Mouse (Mus musculus): Measurements from ENCODE around the gene Zfp317. TPM values are rescaled to one million over a fixed set of nuclear protein-coding genes. Genes with fewer than 3 reads are reported as not detected.
"Not testable (repeated sequence)": the region's sequence is repeated elsewhere in the genome, so short reads cannot be mapped to it uniquely, and the experiment has no call there.

The Zfp317 gene
- 10 to 100 TPM; 13.4 to 14.6 TPM for total RNA-seq (2021)

DNA sequence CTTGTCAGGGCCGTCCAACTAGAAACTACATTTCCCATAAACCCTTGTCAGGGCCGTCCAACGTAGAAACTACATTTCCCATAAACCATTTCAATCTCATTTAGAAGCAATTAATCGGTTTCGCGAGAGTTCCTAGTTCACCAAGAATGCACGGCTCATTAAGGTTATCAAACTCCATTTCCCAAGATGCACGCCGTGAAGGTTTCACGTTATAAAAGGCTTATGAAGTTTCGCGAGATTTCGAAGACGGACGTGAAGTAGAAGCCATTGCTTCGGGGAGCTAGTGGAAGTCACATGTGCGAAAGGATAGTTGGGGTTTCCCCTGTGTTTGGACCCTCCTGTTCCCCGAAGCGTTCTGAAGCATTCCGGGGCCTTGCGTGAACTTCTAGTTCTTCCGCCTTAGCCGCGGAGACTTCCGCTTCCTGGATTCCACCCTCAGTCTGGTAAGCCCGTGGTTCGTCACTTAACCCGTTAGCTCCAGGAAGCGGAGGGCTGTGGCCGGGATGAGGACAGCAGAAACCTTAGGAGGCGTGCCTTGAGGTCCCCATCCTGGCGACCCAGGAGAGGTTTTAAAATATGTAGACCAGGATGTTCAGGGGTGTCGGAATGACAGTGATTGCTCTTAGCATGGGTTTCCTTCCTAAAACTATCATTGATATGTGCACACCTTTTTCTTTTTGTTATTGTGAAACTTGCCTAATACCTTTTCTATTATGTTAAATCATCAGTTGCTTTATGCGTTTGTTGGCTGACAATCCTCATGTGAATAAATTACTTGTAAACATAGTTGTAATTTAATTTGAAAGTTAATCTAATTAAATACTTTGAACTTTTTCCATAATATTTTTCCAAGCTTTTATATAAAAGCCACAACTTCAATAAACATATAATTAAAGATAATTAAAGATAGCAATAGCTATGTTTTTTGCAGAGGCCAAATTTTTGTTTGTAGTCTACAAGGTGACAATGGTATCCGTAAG, at the start of gene Zfp317:
Gene Zfp317 (plus strand): TSS at position 260 of the 980 bp plus-strand sequence.
- intact Hi-C loops (cut with DNase I) = no loop called here
- DNase-seq (ENCODE audit: low spot score) = peak; percentile 85

DNA sequence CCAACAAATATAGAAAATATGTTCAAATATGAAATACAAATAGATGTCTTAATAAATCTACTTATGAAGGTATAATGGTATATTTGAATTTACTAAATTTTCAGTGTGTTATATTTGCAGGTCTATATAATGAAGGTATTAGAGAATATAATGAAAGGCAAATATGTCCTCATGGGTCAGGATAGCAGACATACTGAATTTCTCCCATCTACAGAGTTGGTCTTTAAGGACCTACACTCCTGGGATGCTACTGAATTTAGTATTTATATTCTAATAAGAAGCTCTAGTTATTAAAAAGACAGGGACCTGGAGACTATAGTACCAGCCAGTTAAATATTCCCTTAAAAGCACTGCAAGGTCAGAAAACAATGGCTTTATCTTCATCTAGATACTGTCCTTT, 39.6 kb upstream of the Zfp317 start, which contains the start of gene Olfr855:
Gene Olfr855 (plus strand): TSS at position 301 of the 400 bp plus-strand sequence.
- DNase-seq (ENCODE audit: low spot score) = no peak
- intact Hi-C loops (cut with DNase I) = no loop called here

DNA sequence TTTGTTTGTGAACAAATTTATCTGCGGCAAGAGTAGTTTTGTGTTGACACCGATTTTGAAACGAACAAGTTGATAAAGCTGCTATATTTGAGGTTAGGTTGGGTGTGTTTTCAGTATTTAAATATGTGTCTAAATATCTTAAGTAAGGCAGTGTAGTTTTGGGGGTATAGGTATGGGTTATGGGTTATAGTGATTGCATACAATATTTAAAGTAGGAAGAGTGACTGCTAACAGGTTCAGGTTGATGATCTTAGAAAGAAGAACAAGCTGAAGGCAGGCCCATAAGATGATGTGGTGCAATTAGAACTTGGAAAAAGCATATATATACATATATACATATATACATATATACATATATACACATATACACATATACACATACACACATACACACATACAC, 605 bp upstream of the Zfp317 start:
- intact Hi-C loops (cut with DNase I) = no loop called here
- no peak for DNase-seq (ENCODE audit: low spot score)

DNA sequence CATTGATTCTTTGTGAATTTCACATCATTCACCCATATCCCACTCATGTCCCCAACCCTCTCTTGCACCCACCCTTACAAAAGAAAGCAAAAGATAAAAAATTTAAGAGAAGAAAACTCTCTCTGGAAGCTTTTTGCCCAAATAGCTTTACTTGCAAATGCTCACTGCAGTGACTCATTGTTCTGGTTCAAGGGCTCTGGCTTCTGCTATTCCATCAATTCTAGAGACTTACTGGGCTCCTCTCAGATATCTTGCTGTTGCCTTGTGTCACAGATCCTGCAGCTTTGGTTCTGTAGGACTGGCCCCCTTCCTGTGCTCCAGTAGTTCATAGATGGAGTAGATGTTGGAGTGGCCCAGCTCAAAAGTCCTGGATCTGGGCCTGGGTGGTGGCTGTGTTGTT, 7.7 kb downstream of the Zfp317 start:
- intact Hi-C loops (cut with DNase I) = no loop called here
- no peak for DNase-seq (ENCODE audit: low spot score)

DNA sequence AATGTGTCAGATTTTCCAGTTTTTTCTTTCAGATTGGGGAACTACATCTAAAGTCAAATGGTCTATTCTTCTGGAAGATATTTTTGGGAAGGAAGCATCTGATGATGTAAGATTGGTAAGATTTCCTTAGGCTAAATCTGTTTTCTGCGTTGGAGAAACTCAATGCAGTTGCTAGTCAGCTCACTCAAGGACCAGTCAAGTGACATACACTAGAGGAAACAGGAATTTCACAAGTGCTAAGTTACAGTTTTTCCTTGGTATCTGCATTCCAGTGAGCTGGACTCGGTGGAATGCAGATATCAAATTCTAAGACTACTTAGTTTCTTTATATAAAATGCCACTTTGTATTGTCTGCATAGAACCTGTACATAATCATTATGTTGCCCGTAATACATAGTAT, 23.3 kb downstream of the Zfp317 start:
- DNase-seq (ENCODE audit: low spot score) = no peak
- intact Hi-C loops (cut with DNase I) = no loop called here

DNA sequence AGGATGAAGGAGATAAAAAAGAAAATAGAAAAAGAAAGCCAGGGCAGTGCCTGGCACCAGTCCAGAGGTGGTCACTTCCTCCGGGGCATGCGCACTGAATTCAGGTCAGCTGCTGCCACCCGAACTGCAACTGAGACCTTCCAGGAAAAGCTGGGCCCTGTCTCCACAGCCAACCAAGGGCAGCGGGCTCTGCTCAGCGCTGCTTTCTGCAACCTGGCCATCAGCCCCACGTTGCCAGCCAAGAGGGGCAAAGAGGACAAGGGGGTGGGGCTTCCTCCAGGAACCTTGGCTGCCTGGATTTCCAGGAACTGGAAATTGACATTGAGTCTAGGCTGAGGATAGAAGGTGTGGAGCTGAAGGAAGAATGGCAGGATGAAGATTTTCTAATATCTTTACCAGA, 68.4 kb downstream of the Zfp317 start:
- intact Hi-C loops (cut with DNase I) = no loop called here
- no peak for DNase-seq (ENCODE audit: low spot score)

DNA sequence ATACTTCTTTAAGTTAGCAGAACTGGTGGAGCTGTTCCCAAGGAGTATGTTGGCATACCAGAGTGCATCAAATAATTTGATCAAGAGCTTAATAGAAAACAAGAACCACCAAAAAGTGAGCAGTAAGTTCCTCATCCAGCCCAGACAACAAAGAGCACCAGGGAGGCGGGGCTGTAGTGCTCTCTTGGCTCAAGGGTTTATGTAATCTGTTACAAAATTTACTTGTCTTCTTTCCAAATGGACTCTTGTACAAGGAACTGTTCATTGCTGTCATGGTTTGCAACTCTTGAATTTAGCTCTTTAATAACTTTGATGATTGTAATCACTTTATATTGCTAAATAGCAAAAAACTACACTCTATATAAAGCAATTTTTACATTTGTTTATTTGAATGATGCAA, 69.5 kb downstream of the Zfp317 start:
- intact Hi-C loops (cut with DNase I) = no loop called here
- DNase-seq (ENCODE audit: low spot score) = no peak

DNA sequence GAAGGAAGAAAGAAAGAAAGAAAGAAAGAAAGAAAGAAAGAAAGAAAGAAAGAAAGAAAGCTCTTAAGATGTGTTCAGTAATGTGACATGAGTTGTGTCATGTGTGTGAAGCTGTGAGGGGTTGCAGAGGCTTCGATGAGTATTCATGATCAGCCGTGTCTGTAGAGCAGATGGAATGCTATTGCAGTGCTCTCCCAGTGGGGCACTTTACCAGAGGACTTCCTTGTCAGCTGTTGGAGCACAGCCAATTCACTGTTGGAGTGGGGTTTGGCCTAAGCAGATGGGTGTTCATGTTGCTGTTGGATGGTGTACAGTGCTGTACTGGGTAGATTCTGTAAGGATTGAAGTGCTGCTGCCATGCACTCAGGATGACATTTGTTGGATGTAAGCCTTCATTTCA, 70.5 kb downstream of the Zfp317 start:
- no peak for DNase-seq (ENCODE audit: low spot score)
- intact Hi-C loops (cut with DNase I) = no loop called here

DNA sequence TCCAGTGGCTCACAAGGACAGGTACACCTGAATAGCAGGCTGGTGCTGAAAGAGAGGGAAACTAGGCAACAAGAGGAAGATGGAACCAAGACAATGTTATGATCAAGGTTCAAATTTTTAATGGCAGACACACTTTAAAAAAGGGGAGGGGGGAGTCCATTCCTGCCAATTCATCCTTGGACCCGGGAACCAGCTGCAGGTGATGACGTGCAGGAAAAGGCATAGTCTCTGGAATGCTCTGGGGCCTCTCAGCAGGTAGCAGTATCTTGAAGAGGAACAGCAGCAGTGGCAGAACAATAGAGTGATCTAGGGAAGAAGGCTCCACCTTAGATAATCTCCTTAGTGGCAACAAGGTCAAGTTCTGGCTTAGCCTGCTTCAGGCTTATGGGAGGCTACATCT, 72.4 kb downstream of the Zfp317 start:
- DNase-seq (ENCODE audit: low spot score); intact Hi-C loops (cut with DNase I): not testable (repeated sequence)

DNA sequence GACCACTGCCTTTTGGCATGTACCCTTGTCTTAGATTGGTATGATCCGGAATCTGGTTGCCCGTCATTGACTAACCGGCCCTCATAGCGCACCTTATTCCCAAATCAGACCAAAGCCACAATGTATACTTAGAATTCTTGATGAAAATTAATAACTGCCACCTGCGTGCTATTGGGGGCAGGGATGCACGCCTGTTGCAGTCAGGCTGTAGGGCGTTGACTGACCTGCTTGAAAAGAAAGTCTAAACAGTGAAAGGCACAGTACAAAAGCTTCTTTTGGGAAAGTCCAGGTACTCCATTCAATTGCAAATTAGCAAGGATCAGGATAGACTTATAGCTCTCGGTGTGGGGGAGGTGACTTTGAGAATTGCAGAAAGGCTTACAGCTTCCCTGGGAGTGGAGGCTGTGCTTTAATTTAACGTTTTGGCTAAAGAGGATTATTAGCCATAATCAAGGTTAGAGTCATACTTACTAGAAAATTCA, 73.0 kb downstream of the Zfp317 start:
- DNase-seq (ENCODE audit: low spot score); intact Hi-C loops (cut with DNase I): not testable (repeated sequence)

Other genes with a start within 250 kb of the Zfp317 start
- gene Olfr847, start 243.4 kb upstream of the Zfp317 start, total RNA-seq (2021) = not detected
- not detected for gene Olfr849, start 181.8 kb upstream of the Zfp317 start, total RNA-seq (2021)
- not detected for gene Olfr850, start 143.9 kb upstream of the Zfp317 start, total RNA-seq (2021)
- gene Olfr851, start 128.8 kb upstream of the Zfp317 start, total RNA-seq (2021) = not detected
- gene Olfr853, start 81.0 kb upstream of the Zfp317 start, total RNA-seq (2021) = not detected
- not detected for gene Olfr854, start 54.7 kb upstream of the Zfp317 start, total RNA-seq (2021)
- gene Olfr855, start 39.5 kb upstream of the Zfp317 start, total RNA-seq (2021) = not detected
- not detected for gene Olfr857, start 87.3 kb downstream of the Zfp317 start, total RNA-seq (2021)
- not detected for gene Olfr58, start 158.2 kb downstream of the Zfp317 start, total RNA-seq (2021)
- not detected for gene Olfr859, start 182.8 kb downstream of the Zfp317 start, total RNA-seq (2021)
- not detected for gene Olfr860, start 227.6 kb downstream of the Zfp317 start, total RNA-seq (2021)